Mouse (Mus musculus) left cerebral cortex, adult 18-20 months (tissue): ENCODE measurements around the gene Vmn2r21. TPM values are rescaled to one million over a fixed set of nuclear protein-coding genes. Genes with fewer than 3 reads are reported as not detected.
"Not testable (repeated sequence)": the region's sequence is repeated elsewhere in the genome, so short reads cannot be mapped to it uniquely, and the experiment has no call there.

Experiments
- DNase-seq, 2 experiments: peaks; one replicate each; pipeline ENCODE4 v3.0.0; 2021 to 2022; ENCODE audit warnings: low spot score in 2 of 2, mixed read lengths in 1 of 2
- long read RNA-seq, 2 experiments: library from polyadenylated mRNA; stranded (forward); transcript quantifications; one replicate each; pipeline ENCODE4 v2.0.0; 2021
- total RNA-seq, 2 experiments: library from RNA; stranded (reverse); gene quantifications; 2 replicates each; pipeline ENCODE4 v1.2.3; 2021

Gene Vmn2r21
- total RNA-seq, result not detected
- long read RNA-seq, experiment 1, result 0 reads
- long read RNA-seq, experiment 2, result 0 reads

DNA sequence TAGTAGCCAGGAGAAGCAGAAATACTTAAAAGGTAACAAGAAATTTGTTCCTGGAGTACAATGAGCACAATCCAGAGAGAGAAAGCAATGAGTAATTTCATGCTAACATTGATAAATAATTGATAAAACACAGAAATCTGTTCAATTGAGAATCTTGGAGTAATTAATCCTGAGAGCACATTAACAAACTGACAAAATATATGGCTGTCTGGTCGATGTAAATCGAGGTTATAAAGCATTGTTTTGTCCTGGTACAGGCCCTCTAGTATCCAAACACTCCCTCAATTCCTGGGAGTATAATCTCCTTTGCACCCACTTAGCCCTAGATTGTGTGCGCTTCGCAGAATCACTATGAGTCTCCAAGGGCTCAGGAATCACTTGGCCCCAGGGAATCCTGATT is at the start of gene Vmn2r21:
TSS of gene Vmn2r21 (minus strand) at position 101 of the 400 bp plus-strand sequence.
- DNase-seq, result not testable (repeated sequence)

DNA sequence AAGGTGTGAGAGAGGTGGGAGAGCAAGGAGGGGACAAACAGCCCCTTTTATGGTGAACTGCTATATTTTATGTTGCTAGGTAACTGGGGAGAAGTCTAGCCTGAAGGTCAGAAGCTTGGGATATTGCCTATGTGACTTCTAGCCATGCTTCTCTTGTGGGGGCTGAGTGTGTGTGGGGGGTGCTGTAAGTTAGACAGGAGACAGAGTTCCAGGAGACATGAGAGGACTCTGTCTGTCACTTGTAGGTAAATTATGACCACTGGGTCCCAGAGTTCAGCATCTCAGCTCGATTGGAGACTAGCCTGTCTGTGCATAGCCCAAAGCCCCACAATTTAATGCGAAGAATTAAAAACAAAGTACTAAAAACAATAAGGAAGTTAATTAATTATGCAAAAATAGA is 41.5 kb upstream of the Vmn2r21 start:
- DNase-seq, result not testable (repeated sequence)

DNA sequence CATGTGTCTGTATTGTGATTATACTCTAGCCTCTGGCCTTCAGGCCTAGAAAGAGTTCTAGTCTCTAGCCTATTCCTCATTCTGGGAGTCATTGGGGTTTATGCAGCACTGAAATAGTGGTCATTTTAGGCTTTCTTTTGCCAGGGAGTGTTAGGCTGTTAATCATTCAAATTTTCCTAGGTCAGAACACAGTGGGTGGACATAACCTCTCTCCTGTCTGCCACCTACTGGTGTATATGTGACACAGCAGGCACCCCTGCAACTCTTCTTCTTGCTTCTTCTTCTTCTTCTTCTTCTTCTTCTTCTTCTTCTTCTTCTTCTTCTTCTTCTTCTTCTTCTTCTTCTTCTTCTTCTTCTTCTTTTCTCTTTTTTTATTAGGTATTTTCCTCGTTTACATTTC is 6.5 kb upstream of the Vmn2r21 start:
- not testable (repeated sequence) for DNase-seq

DNA sequence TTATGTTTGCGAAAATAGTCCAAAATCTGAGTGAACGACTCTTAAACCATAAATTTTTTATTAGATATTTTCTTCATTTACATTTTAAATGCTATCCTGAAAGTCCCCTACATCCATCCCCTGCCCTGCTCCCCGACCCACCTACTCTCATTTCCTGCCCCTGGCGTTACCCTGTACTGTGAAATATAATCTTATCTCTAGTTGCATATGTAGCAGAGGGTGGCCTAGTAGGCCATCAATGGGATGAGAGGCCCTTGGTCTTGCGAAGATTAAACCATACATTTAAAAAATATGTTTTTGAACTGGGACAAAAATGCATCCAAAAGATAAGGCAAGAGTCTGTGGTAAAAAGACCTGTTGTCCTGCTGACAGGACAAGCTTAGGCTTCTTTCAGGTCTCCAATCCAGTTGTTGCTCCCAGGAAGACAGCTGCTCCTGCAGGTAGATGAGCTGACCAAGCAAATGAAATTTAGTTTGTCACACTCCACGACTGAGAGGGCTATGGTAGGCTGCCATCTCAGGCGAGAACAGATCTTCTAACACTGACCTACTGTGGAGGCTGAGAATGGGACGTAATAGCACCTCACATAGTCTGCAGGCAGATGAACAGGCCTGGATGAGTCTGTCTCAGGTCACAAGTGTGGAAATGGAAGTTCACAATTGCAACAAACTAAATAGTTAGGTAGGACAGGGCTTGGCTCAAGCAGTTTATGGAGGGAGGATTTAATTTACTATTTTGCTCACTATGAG is 10.8 kb downstream of the Vmn2r21 start:
- DNase-seq, result not testable (repeated sequence)

DNA sequence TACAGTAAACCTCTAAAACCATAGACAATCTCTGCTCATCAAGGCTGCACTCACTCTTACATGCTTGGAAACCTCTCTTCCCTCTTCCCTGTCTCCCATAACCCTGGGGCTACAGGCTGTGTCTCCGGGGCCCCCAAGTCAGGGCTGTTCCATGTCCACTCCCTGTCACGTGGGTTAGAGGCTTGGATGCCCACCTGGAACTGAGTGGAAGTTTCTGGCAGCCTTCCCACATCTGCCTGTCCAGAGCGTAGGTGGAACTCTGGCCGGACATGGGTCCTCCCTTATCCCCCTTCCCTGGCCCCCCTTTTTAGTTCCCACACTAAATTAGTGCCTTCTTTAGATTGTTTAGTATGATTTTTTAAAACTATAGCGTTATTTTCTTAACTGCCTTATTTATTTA is 60.2 kb downstream of the Vmn2r21 start:
- not testable (repeated sequence) for DNase-seq

DNA sequence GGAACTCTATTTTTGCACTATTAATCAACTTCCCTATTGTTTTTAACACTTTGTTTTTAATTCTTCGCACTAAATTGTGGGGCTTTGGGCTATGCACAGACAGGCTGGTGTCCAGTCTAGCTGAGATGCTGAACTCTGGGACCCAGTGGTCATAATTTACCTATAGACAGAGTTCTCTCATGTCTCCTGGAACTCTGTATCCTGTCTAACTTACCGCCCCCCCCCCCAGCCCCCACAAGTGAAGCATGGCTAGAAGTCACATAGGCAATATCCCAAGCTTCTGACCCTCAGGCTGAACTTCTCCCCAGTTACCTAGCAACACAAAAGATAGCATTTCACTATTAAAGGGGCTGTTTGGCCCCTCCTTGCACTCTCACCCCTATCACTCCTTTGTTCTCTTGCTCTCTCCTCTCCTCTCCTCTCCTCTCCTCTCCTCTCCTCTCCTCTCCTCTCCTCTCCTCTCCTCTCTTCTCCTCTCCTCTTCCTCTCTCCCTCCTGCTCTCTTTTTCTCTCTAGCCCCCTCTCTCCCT is 60.7 kb downstream of the Vmn2r21 start:
- DNase-seq, result not testable (repeated sequence)

DNA sequence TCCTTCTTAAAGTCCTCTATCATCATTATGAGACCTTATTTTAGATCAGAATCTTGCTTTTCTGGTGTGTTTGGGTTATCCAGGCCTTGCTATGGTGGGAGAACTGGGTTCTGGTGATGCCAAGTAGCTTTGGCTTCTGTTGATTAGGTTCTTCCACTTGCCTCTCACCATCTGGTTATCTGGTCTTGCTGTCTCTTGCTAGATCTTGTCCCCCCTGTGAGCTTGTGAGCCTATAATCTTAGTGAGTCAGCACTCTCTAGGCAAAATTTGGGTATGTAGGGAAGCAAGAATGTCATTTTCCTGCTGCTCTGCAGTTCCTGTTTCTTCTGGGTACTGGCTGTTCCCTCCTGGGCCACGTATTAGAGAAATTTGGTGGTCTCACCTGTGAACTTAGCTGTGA is 64.6 kb downstream of the Vmn2r21 start:
- not testable (repeated sequence) for DNase-seq

Other genes with a start within 250 kb of the Vmn2r21 start
- gene Clec4e, start 243.5 kb downstream of the Vmn2r21 start, total RNA-seq, result not detected
- not detected for gene Vmn2r19, start 225.1 kb downstream of the Vmn2r21 start, total RNA-seq
- gene Vmn2r20, start 115.3 kb downstream of the Vmn2r21 start, total RNA-seq, result not detected
- gene Vmn2r22, start 117.3 kb upstream of the Vmn2r21 start, total RNA-seq, result not detected
- not detected for gene Vmn2r23, start 169.3 kb upstream of the Vmn2r21 start, total RNA-seq
- gene Vmn2r24, start 245.5 kb upstream of the Vmn2r21 start, total RNA-seq, result not detected